Mouse (Mus musculus) spleen, adult 2 months (tissue): ENCODE results near the gene Gcdh. TPM values are rescaled to one million over a fixed set of nuclear protein-coding genes. Genes with fewer than 3 reads are reported as not detected.
A peak's percentile ranks its signal among the peaks of the same experiment; 100 is the strongest.

Source experiments
- DNase-seq, 2 experiments: peaks; one replicate each; pipeline versions ENCODE4 v3.0.0 to v3.0.0-alpha.2; 2012 to 2021; ENCODE audit warnings: low spot score in 2 of 2, low read depth in 1 of 2
- H3K27ac ChIP-seq: fragments of 200-500 bp; 2 replicates; pipeline ENCODE4 v1.5.1; 2012; ENCODE audit warnings: low read length, inconsistent platforms; ENCODE audit not compliant: insufficient read depth
- H3K27me3 ChIP-seq: fragments of 200-500 bp; 2 replicates; pipeline ENCODE4 v1.6.1; 2012; ENCODE audit warnings: mild to moderate bottlenecking, moderate library complexity, low read length, inconsistent platforms; ENCODE audit not compliant: control insufficient read depth, insufficient read depth
- H3K36me3 ChIP-seq: fragments of 200-500 bp; 2 replicates; pipeline ENCODE4 v1.6.1; 2012; ENCODE audit warnings: mild to moderate bottlenecking, low read length, inconsistent platforms; ENCODE audit not compliant: control insufficient read depth, insufficient read depth
- H3K4me1 ChIP-seq: fragments of 200-500 bp; 2 replicates; pipeline ENCODE4 v1.6.1; 2011; ENCODE audit warnings: inconsistent platforms; ENCODE audit not compliant: control insufficient read depth, insufficient read depth, insufficient read length
- H3K4me3 ChIP-seq: fragments of 200-500 bp; 2 replicates; pipeline ENCODE4 v1.5.1; 2011; ENCODE audit warnings: mild to moderate bottlenecking, inconsistent platforms; ENCODE audit not compliant: insufficient read depth, insufficient read length; ENCODE audit errors: extremely low read depth
- CTCF ChIP-seq: fragments of 200-500 bp; IDR thresholded peaks from 2 replicates; pipeline ENCODE4 v1.5.1; 2011; ENCODE audit warnings: mild to moderate bottlenecking, inconsistent platforms; ENCODE audit not compliant: insufficient read depth, insufficient read length, insufficient replicate concordance; ENCODE audit errors: extremely low read depth
- POLR2A ChIP-seq: fragments of 200-500 bp; IDR thresholded peaks from 2 replicates; pipeline ENCODE4 v1.6.1; 2011; ENCODE audit warnings: low read depth, low read length, inconsistent platforms
- WGBS: fragments of 180-500 bp; shearing (Covaris S2); methylation state at CpG from one replicate; pipeline ENCODE4 v1.1.7; 2018; 5-methylcytosine and 5-hydroxymethylcytosine counted together
- polyA plus RNA-seq: library from polyadenylated mRNA; depleted of rRNA; stranded (reverse); fragments of >200 nt; gene quantifications from 2 replicates; pipeline ENCODE4 v1.2.3, GENCODE M21; 2012

Gene Gcdh
- polyA plus RNA-seq, 1 experiment = 44.2 TPM

- Histone ChIP-seq H3K36me3 (peaks cover 3% of the 10 kb centered on the region; the same call in 1 of the 2 replicates), H3K27me3 (no peaks in the 10 kb centered on the region), H3K4me3 (no peak overlapping the region), H3K27ac (no peak overlapping the region), H3K4me1 (peaks cover 8% of the 10 kb centered on the region)
- WGBS = 94% methylated on average over 9 of the region's 9 CpGs
- no peak for DNase-seq
- TF ChIP-seq CTCF (no peak), POLR2A (no peak)
These were observed 13.3 kb upstream of the Gcdh start for GRCm38 (mm10) chr8:84907037-84907436.

GRCm38 (mm10) chr8:84904351-84904750 lies 10.6 kb upstream of the Gcdh start:
- TF ChIP-seq CTCF (no peak), POLR2A (no peak)
- peaks cover 6% of the 10 kb centered on the region for H3K4me1 ChIP-seq
- H3K27me3 ChIP-seq = no peaks in the 10 kb centered on the region
- 73% methylated on average over 7 of the region's 7 CpGs for WGBS
- H3K27ac ChIP-seq = no peak overlapping the region
- H3K36me3 ChIP-seq = no peaks in the 10 kb centered on the region
- no peak overlapping the region for H3K4me3 ChIP-seq
- DNase-seq = no peak

- TF ChIP-seq CTCF (peak; percentile 83), POLR2A (peak; percentile 24; the same call in 1 of the 2 replicates)
- under 1% methylated on average over 68 of the region's 68 CpGs for WGBS
- no peaks in the 10 kb centered on the region for H3K36me3 ChIP-seq
- H3K27ac ChIP-seq = peak overlapping the region; percentile 83
- H3K4me3 ChIP-seq = peak overlapping the region; percentile 66
- peak; percentile 71 to 89 for DNase-seq
- no peaks in the 10 kb centered on the region for H3K27me3 ChIP-seq
- peaks cover 2% of the 10 kb centered on the region; the same call in 1 of the 2 replicates for H3K4me1 ChIP-seq
These were observed 9.4 kb upstream of the Gcdh start for GRCm38 (mm10) chr8:84902920-84903661.

GRCm38 (mm10) chr8:84902367-84902919 lies 8.7 kb upstream of the Gcdh start:
- Histone ChIP-seq H3K27me3 (no peaks in the 10 kb centered on the region), H3K27ac (peak overlapping the region; percentile 21; the same call in 1 of the 2 replicates), H3K36me3 (no peaks in the 10 kb centered on the region), H3K4me1 (peaks cover 2% of the 10 kb centered on the region; the same call in 1 of the 2 replicates), H3K4me3 (peak overlapping the region; percentile 66)
- DNase-seq = no peak
- TF ChIP-seq CTCF (no peak), POLR2A (no peak)
- 8% methylated on average over 24 of the region's 24 CpGs for WGBS

- Histone ChIP-seq H3K4me3 (peak within 1 kb of the TSS; percentile 66), H3K4me1 (peaks cover 2% of the 10 kb centered on the region; the same call in 1 of the 2 replicates), H3K27me3 (no peaks in the 10 kb centered on the region), H3K36me3 (no peaks in the 10 kb centered on the region), H3K27ac (peak within 1 kb of the TSS; percentile 38; the same call in 1 of the 2 replicates)
- TF ChIP-seq POLR2A (no peak), CTCF (no peak)
- 70% methylated on average over 3 of the region's 3 CpGs for WGBS
- no peak for DNase-seq
These were observed 8.0 kb upstream of the Gcdh start, which contains the start of gene Klf1 for GRCm38 (mm10) chr8:84901752-84902151. Klf1 (plus strand) TSS chr8:84901928.

GRCm38 (mm10) chr8:84901071-84901470 lies 7.3 kb upstream of the Gcdh start:
- TF ChIP-seq POLR2A = no peak
- no peak for TF ChIP-seq CTCF
- H3K27me3 ChIP-seq = no peaks in the 10 kb centered on the region
- WGBS = 67% methylated on average over 4 of the region's 4 CpGs
- no peaks in the 10 kb centered on the region for H3K36me3 ChIP-seq
- H3K4me3 ChIP-seq = no peak overlapping the region
- DNase-seq = no peak
- H3K27ac ChIP-seq = 0 out of 2 replicates have a peak overlapping the region, but pooled peaks have one; percentile 2
- peaks cover 2% of the 10 kb centered on the region; the same call in 1 of the 2 replicates for H3K4me1 ChIP-seq
